Mouse (Mus musculus) embryonic facial prominence, embryonic 12.5 days (tissue): ENCODE data around the gene Olfr12. TPM values are rescaled to one million over a fixed set of nuclear protein-coding genes. Genes with fewer than 3 reads are reported as not detected.

ENCODE experiments used
- ATAC-seq: fragments of 200-750 bp; cut with Nextera tagmentation; 2 replicates; pipeline ENCODE4 v1.8.0; 2017; ENCODE audit not compliant: insufficient number of reproducible peaks, insufficient read depth, low FRiP score, low TSS enrichment
- H3K27ac ChIP-seq: fragments of 300-500 bp; sonication (generic); 2 replicates; pipeline ENCODE4 v1.5.1; 2016; ENCODE audit warnings: mild to moderate bottlenecking
- H3K27me3 ChIP-seq: fragments of 300-500 bp; sonication (generic); 2 replicates; pipeline ENCODE4 v1.6.1; 2016; ENCODE audit warnings: mild to moderate bottlenecking, moderate library complexity
- H3K36me3 ChIP-seq: fragments of 300-500 bp; sonication (generic); 2 replicates; pipeline ENCODE4 v1.6.1; 2016; ENCODE audit warnings: mild to moderate bottlenecking
- H3K4me1 ChIP-seq: fragments of 300-500 bp; sonication (generic); 2 replicates; pipeline ENCODE4 v1.6.1; 2016
- H3K4me2 ChIP-seq: fragments of 300-500 bp; sonication (generic); replicated peaks from 2 replicates; pipeline ENCODE4 v1.6.1; 2016; ENCODE audit warnings: mild to moderate bottlenecking, moderate library complexity
- H3K4me3 ChIP-seq: fragments of 300-500 bp; sonication (generic); 2 replicates; pipeline ENCODE4 v1.5.1; 2016; ENCODE audit warnings: mild to moderate bottlenecking
- H3K9ac ChIP-seq: fragments of 300-500 bp; sonication (generic); 2 replicates; pipeline ENCODE4 v1.6.1; 2016; ENCODE audit warnings: mild to moderate bottlenecking, moderate library complexity
- H3K9me3 ChIP-seq: fragments of 300-500 bp; sonication (generic); 2 replicates; pipeline ENCODE4 v1.6.1; 2016; ENCODE audit warnings: mild to moderate bottlenecking, moderate library complexity
- WGBS: fragments of 180-500 bp; shearing (Covaris S2); methylation state at CpG from one replicate; pipeline ENCODE4 v1.1.7; 2016; 5-methylcytosine and 5-hydroxymethylcytosine counted together
- polyA plus RNA-seq: library from polyadenylated mRNA; unstranded; fragments of >200 nt; fragmentation: Nextera tagmentation; extraction: Ambion mirVana; gene quantifications from 2 replicates; pipeline ENCODE4 v1.2.1, GENCODE M21; 2016

Gene Olfr12
- polyA plus RNA-seq, 1 experiment from 2014 or later, result not detected

GRCm38 (mm10) chr1:92641514-92642272 is 24.1 kb downstream of the Olfr12 start, which contains the start of gene Cops9:
Cops9 (minus strand) TSS chr1:92641985.
- Histone ChIP-seq H3K4me2 (peak within 1 kb of the TSS; percentile 95), H3K4me1 (peaks cover 15% of the 10 kb centered on the region), H3K9ac (peak within 1 kb of the TSS; percentile 94), H3K36me3 (peaks cover 26% of the 10 kb centered on the region), H3K27ac (peak within 1 kb of the TSS; percentile 41; the same call in 1 of the 2 replicates), H3K9me3 (no peaks in the 10 kb centered on the region), H3K4me3 (peak within 1 kb of the TSS; percentile 94), H3K27me3 (0 out of 2 replicates have a peak, but pooled peaks cover 6% of the 10 kb centered on the region)
- peak; percentile 87 for ATAC-seq
- 2% methylated on average over 50 of the region's 50 CpGs for WGBS

DNA sequence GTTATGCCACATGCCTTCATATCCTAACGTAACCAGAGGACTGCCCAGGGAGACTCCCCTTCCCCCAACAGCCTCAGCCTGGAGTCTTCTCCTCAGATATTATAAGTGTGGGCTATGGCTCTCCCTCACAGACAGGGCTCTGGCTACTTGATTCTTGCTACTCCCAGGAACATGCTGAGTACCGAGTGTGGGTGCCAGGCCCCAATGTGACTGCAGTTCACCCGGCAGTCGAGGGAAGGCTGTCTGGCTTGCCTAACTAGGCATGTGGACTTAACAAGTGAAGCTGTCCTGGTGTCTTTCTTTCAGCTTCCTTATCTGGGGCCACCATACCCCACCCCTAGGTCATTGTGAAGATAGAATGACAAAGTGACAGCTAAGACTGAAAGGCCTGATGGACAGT is 26.1 kb downstream of the Olfr12 start:
- no peak for ATAC-seq
- WGBS, result 79% methylated on average over 4 of the region's 4 CpGs

DNA sequence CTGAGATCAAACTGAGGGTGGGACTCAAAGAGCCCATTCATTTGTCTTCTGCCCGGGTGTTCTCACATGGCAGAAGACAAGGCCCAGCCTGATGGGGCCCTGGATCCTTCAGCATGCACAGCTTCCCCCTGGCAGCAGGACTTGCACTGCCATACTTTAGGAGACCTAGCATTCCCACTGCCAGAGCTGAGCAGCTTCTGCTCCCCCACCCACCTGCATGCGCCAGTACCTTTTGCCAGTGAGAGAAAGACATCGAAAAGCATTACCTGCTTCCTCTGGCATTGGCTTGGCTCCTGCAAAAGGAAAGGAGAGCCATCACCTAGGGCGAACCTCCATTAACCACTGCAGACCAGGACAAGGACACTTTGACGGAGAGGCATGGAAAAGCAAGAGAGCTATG is 27.3 kb downstream of the Olfr12 start:
- Histone ChIP-seq H3K9ac (no peak overlapping the region), H3K27me3 (0 out of 2 replicates have a peak, but pooled peaks cover 6% of the 10 kb centered on the region), H3K36me3 (no peaks in the 10 kb centered on the region), H3K4me3 (no peak overlapping the region), H3K27ac (no peak overlapping the region), H3K4me2 (no peak overlapping the region), H3K9me3 (no peaks in the 10 kb centered on the region), H3K4me1 (peaks cover 15% of the 10 kb centered on the region)
- ATAC-seq, result no peak
- WGBS, result 76% methylated on average over 5 of the region's 5 CpGs

More for the DNA sequence above, 26.1 kb downstream of the Olfr12 start:
- Histone ChIP-seq H3K27me3 (0 out of 2 replicates have a peak, but pooled peaks cover 6% of the 10 kb centered on the region), H3K4me3 (no peak overlapping the region), H3K9me3 (no peaks in the 10 kb centered on the region), H3K4me1 (peaks cover 15% of the 10 kb centered on the region), H3K4me2 (no peak overlapping the region), H3K36me3 (peaks cover 6% of the 10 kb centered on the region; the same call in 1 of the 2 replicates), H3K9ac (no peak overlapping the region), H3K27ac (no peak overlapping the region)

DNA sequence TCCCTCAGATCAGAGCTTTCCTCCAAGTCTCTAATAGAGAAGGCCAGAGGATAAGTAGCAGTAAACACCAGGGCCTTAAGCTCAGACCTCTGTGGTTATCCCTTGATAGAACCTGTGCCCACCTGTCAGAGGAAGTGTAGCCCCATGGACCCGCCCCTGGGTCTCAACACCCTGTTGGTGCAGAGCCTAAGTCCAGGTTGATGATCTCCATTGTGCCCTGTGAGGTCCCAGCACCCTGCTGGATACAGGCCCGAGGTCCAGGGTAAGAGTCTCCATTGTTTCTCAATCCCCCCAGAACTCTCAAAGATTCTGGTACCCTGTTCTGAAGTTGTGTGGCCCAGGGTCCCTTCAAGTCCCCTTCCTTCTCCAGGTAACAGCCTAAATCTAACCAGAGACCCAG is 28.5 kb downstream of the Olfr12 start:
- H3K36me3 ChIP-seq, result no peaks in the 10 kb centered on the region
- peaks cover 5% of the 10 kb centered on the region for H3K4me1 ChIP-seq
- no peak overlapping the region for H3K4me2 ChIP-seq
- H3K9me3 ChIP-seq, result no peaks in the 10 kb centered on the region
- ATAC-seq, result no peak
- H3K27ac ChIP-seq, result no peak overlapping the region
- H3K9ac ChIP-seq, result no peak overlapping the region
- no peak overlapping the region for H3K4me3 ChIP-seq
- 62% methylated on average over 2 of the region's 2 CpGs for WGBS
- H3K27me3 ChIP-seq, result 0 out of 2 replicates have a peak, but pooled peaks cover 6% of the 10 kb centered on the region

GRCm38 (mm10) chr1:92646601-92647000 is 29.0 kb downstream of the Olfr12 start:
- 0 out of 2 replicates have a peak, but pooled peaks cover 6% of the 10 kb centered on the region for H3K27me3 ChIP-seq
- H3K9me3 ChIP-seq, result no peaks in the 10 kb centered on the region
- H3K4me1 ChIP-seq, result 0 out of 2 replicates have a peak, but pooled peaks cover 3% of the 10 kb centered on the region
- ATAC-seq, result no peak
- H3K4me3 ChIP-seq, result no peak overlapping the region
- WGBS, result 79% methylated on average over 7 of the region's 7 CpGs
- H3K27ac ChIP-seq, result no peak overlapping the region
- H3K4me2 ChIP-seq, result no peak overlapping the region
- H3K9ac ChIP-seq, result no peak overlapping the region
- H3K36me3 ChIP-seq, result no peaks in the 10 kb centered on the region

- H3K4me1 ChIP-seq, result 0 out of 2 replicates have a peak, but pooled peaks cover 3% of the 10 kb centered on the region
- no peaks in the 10 kb centered on the region for H3K9me3 ChIP-seq
- H3K27me3 ChIP-seq, result 0 out of 2 replicates have a peak, but pooled peaks cover 6% of the 10 kb centered on the region
- H3K4me2 ChIP-seq, result no peak overlapping the region
- WGBS, result 73% methylated on average over 4 of the region's 4 CpGs
- no peak overlapping the region for H3K27ac ChIP-seq
- ATAC-seq, result no peak
- no peaks in the 10 kb centered on the region for H3K36me3 ChIP-seq
- H3K4me3 ChIP-seq, result no peak overlapping the region
- no peak overlapping the region for H3K9ac ChIP-seq
These were observed 29.4 kb downstream of the Olfr12 start for GRCm38 (mm10) chr1:92647026-92647425.

- H3K4me3 ChIP-seq, result no peak overlapping the region
These were observed 30.2 kb downstream of the Olfr12 start for GRCm38 (mm10) chr1:92647752-92648151.

DNA sequence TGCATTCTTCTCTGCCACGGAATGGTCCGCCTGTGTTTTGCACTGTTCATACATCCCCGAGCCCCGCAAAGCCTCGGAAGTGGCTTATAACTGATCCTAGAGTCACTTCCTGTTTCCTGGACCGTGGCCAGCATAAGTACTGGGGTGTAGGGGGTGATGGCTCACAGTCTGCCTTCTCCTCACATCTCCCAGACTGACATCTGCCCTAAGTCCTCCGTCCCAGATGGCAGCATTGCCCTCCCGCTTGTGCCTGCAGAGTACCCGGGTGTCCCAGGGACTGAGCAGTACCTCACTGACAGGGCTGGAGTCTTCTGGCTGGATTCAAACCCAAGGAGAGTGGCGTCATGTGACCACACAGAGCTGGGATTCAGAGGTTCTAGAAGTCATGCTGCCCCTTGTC is 30.6 kb downstream of the Olfr12 start:
- H3K9me3 ChIP-seq, result no peaks in the 10 kb centered on the region
- H3K27me3 ChIP-seq, result 0 out of 2 replicates have a peak, but pooled peaks cover 6% of the 10 kb centered on the region
- no peak overlapping the region for H3K4me2 ChIP-seq
- no peak; the same call in 1 of the 2 replicates for ATAC-seq
- H3K4me1 ChIP-seq, result no peaks in the 10 kb centered on the region
- no peak overlapping the region for H3K27ac ChIP-seq
- no peak overlapping the region for H3K4me3 ChIP-seq
- no peaks in the 10 kb centered on the region for H3K36me3 ChIP-seq
- 48% methylated on average over 10 of the region's 10 CpGs for WGBS
- H3K9ac ChIP-seq, result no peak overlapping the region

More at GRCm38 (mm10) chr1:92647752-92648151, 30.2 kb downstream of the Olfr12 start:
- ATAC-seq, result no peak
- Histone ChIP-seq H3K36me3 (no peaks in the 10 kb centered on the region), H3K4me1 (no peaks in the 10 kb centered on the region), H3K4me2 (no peak overlapping the region), H3K9ac (no peak overlapping the region), H3K27ac (no peak overlapping the region), H3K9me3 (no peaks in the 10 kb centered on the region), H3K27me3 (0 out of 2 replicates have a peak, but pooled peaks cover 6% of the 10 kb centered on the region)
- WGBS, result 8% methylated on average over 8 of the region's 8 CpGs

DNA sequence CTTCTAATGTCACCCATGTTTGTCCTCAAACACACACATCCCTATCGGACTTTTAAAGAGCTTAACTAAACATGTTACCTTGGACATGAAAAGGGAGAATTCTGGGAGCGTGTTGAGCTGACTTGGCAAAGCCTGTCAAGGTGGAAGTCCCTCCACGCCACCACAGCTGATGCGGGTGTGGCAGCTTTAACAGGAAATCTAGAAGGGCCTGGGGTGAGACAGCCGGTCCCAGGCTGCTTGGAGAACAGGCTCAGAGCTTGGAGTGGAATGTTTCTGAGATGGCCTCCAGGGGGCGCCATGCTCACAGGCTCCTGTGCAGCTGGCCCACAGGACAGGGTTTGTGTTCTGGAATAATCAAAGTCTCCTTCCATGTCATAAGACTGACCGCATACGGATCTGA is 31.1 kb downstream of the Olfr12 start, which contains the start of gene Otos:
Gene Otos (minus strand): TSS at position 169 of the 400 bp plus-strand sequence.
- Histone ChIP-seq H3K4me3 (no peak within 1 kb of the TSS), H3K4me2 (no peak within 1 kb of the TSS), H3K9ac (no peak within 1 kb of the TSS), H3K36me3 (no peaks in the 10 kb centered on the region), H3K27ac (no peak within 1 kb of the TSS), H3K9me3 (no peaks in the 10 kb centered on the region), H3K4me1 (no peaks in the 10 kb centered on the region), H3K27me3 (0 out of 2 replicates have a peak, but pooled peaks cover 6% of the 10 kb centered on the region)
- ATAC-seq, result peak; percentile 54; the same call in 1 of the 2 replicates
- WGBS, result 25% methylated on average over 8 of the region's 8 CpGs

GRCm38 (mm10) chr1:92651467-92651866 is 33.9 kb downstream of the Olfr12 start:
- Histone ChIP-seq H3K9me3 (no peaks in the 10 kb centered on the region), H3K4me3 (no peak overlapping the region), H3K27me3 (no peaks in the 10 kb centered on the region), H3K4me2 (no peak overlapping the region), H3K9ac (no peak overlapping the region), H3K4me1 (no peaks in the 10 kb centered on the region), H3K36me3 (no peaks in the 10 kb centered on the region), H3K27ac (no peak overlapping the region)
- ATAC-seq, result no peak
- WGBS, result 61% methylated on average over 3 of the region's 3 CpGs

- no peak overlapping the region for H3K4me3 ChIP-seq
- H3K27ac ChIP-seq, result no peak overlapping the region
- H3K9ac ChIP-seq, result no peak overlapping the region
- no peaks in the 10 kb centered on the region for H3K36me3 ChIP-seq
- no peaks in the 10 kb centered on the region for H3K9me3 ChIP-seq
- no peaks in the 10 kb centered on the region for H3K27me3 ChIP-seq
- 83% methylated on average over 3 of the region's 3 CpGs for WGBS
- no peaks in the 10 kb centered on the region for H3K4me1 ChIP-seq
- no peak overlapping the region for H3K4me2 ChIP-seq
- ATAC-seq, result no peak
These were observed 35.6 kb downstream of the Olfr12 start for GRCm38 (mm10) chr1:92653179-92653578.

GRCm38 (mm10) chr1:92654676-92655075 is 37.1 kb downstream of the Olfr12 start:
- Histone ChIP-seq H3K9ac (no peak overlapping the region), H3K4me1 (no peaks in the 10 kb centered on the region), H3K36me3 (no peaks in the 10 kb centered on the region), H3K27me3 (no peaks in the 10 kb centered on the region), H3K4me2 (no peak overlapping the region), H3K4me3 (no peak overlapping the region), H3K27ac (no peak overlapping the region), H3K9me3 (no peaks in the 10 kb centered on the region)
- no peak for ATAC-seq
- WGBS, result 65% methylated on average over 2 of the region's 2 CpGs
